Mouse (Mus musculus) small intestine, adult 2 months (tissue): ENCODE measurements around the gene Hcar2. TPM values are rescaled to one million over a fixed set of nuclear protein-coding genes. Genes with fewer than 3 reads are reported as not detected.

Experiments
- H3K27ac ChIP-seq: fragments of 200-500 bp; 2 replicates; pipeline ENCODE4 v1.5.1; 2012; ENCODE audit warnings: low read depth, low read length, control low read depth, inconsistent platforms; ENCODE audit not compliant: insufficient read depth
- H3K27me3 ChIP-seq: fragments of 200-500 bp; 2 replicates; pipeline ENCODE4 v1.6.1; 2012; ENCODE audit warnings: mild to moderate bottlenecking, moderate library complexity, low read length, inconsistent platforms; ENCODE audit not compliant: control insufficient read depth, insufficient read depth
- H3K36me3 ChIP-seq: fragments of 200-500 bp; 2 replicates; pipeline ENCODE4 v1.6.1; 2012; ENCODE audit warnings: mild to moderate bottlenecking, low read length, control low read depth, inconsistent platforms; ENCODE audit not compliant: control insufficient read depth, insufficient read depth
- H3K4me1 ChIP-seq: fragments of 200-500 bp; 2 replicates; pipeline ENCODE4 v1.6.1; 2012; ENCODE audit warnings: low read length, inconsistent platforms, mixed read lengths; ENCODE audit not compliant: control insufficient read depth, insufficient read depth, insufficient read length
- H3K4me3 ChIP-seq: fragments of 200-500 bp; 2 replicates; pipeline ENCODE4 v1.5.1; 2012; ENCODE audit warnings: low read depth, mild to moderate bottlenecking, control low read depth, inconsistent platforms, low read length, moderate library complexity
- CTCF ChIP-seq: fragments of 200-500 bp; IDR thresholded peaks from 2 replicates; pipeline ENCODE4 v1.5.1; 2012; ENCODE audit warnings: low read depth, mild to moderate bottlenecking, control low read depth, inconsistent platforms, low read length, moderate library complexity, mixed read lengths; ENCODE audit not compliant: insufficient replicate concordance, insufficient read length; ENCODE audit errors: extremely low read depth
- POLR2A ChIP-seq: fragments of 200-500 bp; IDR thresholded peaks from 2 replicates; pipeline ENCODE4 v1.6.1; 2012; ENCODE audit warnings: low read depth, mild to moderate bottlenecking, control low read depth, inconsistent platforms, low read length, moderate library complexity
- WGBS: fragments of 180-500 bp; shearing (Covaris S2); methylation state at CpG from one replicate; pipeline ENCODE4 v1.1.7; 2018; 5-methylcytosine and 5-hydroxymethylcytosine counted together
- polyA plus RNA-seq: library from polyadenylated mRNA; depleted of rRNA; stranded (reverse); fragments of >200 nt; gene quantifications from 2 replicates; pipeline ENCODE4 v1.2.3, GENCODE M21; 2012

The Hcar2 gene
- polyA plus RNA-seq, 1 experiment: 0.30 TPM

- Histone ChIP-seq H3K4me3 (peak overlapping the region; percentile 35), H3K36me3 (no peaks in the 10 kb centered on the region), H3K27me3 (no peaks in the 10 kb centered on the region), H3K27ac (peak overlapping the region; percentile 82), H3K4me1 (peaks cover 3% of the 10 kb centered on the region; the same call in 1 of the 2 replicates)
- 17% methylated on average over 15 of the region's 15 CpGs for WGBS
- TF ChIP-seq POLR2A (no peak), CTCF (no peak)
Observed at GRCm38 (mm10) chr5:123862374-123863350, 2.6 kb downstream of the Hcar2 start.

- TF ChIP-seq POLR2A (no peak), CTCF (no peak)
- Histone ChIP-seq H3K36me3 (no peaks in the 10 kb centered on the region), H3K4me1 (peaks cover 3% of the 10 kb centered on the region; the same call in 1 of the 2 replicates), H3K4me3 (no peak overlapping the region), H3K27me3 (no peaks in the 10 kb centered on the region), H3K27ac (no peak overlapping the region)
- 61% methylated on average over 11 of the region's 11 CpGs for WGBS
Observed at GRCm38 (mm10) chr5:123858798-123859197, 6.5 kb downstream of the Hcar2 start.

- H3K4me3 ChIP-seq: no peak overlapping the region
- H3K27ac ChIP-seq: no peak overlapping the region
- no peaks in the 10 kb centered on the region; the same call in 1 of the 2 replicates for H3K4me1 ChIP-seq
- H3K36me3 ChIP-seq: no peaks in the 10 kb centered on the region
- TF ChIP-seq POLR2A: no peak
- no peak for TF ChIP-seq CTCF
- 22% methylated on average over 9 of the region's 9 CpGs for WGBS
- H3K27me3 ChIP-seq: no peaks in the 10 kb centered on the region
Observed at GRCm38 (mm10) chr5:123854511-123854910, 10.8 kb downstream of the Hcar2 start.

GRCm38 (mm10) chr5:123853877-123854504 is 11.3 kb downstream of the Hcar2 start:
- no peak overlapping the region for H3K27ac ChIP-seq
- no peaks in the 10 kb centered on the region; the same call in 1 of the 2 replicates for H3K4me1 ChIP-seq
- TF ChIP-seq POLR2A (no peak), CTCF (no peak)
- H3K36me3 ChIP-seq: no peaks in the 10 kb centered on the region
- WGBS: 36% methylated on average over 11 of the region's 11 CpGs
- no peak overlapping the region for H3K4me3 ChIP-seq
- H3K27me3 ChIP-seq: no peaks in the 10 kb centered on the region

- no peak overlapping the region for H3K27ac ChIP-seq
- H3K27me3 ChIP-seq: no peaks in the 10 kb centered on the region
- H3K4me3 ChIP-seq: no peak overlapping the region
- TF ChIP-seq CTCF: no peak
- no peak for TF ChIP-seq POLR2A
- H3K36me3 ChIP-seq: no peaks in the 10 kb centered on the region
- no peaks in the 10 kb centered on the region; the same call in 1 of the 2 replicates for H3K4me1 ChIP-seq
- WGBS: 61% methylated on average over 2 of the region's 2 CpGs
Observed at GRCm38 (mm10) chr5:123851398-123851797, 13.9 kb downstream of the Hcar2 start.

- H3K4me3 ChIP-seq: no peak overlapping the region
- 80% methylated on average over 14 of the region's 14 CpGs for WGBS
- TF ChIP-seq POLR2A (no peak), CTCF (no peak)
- no peaks in the 10 kb centered on the region for H3K27me3 ChIP-seq
- H3K27ac ChIP-seq: 0 out of 2 replicates have a peak overlapping the region, but pooled peaks have one; percentile 45
- no peaks in the 10 kb centered on the region for H3K4me1 ChIP-seq
- H3K36me3 ChIP-seq: no peaks in the 10 kb centered on the region
Observed at GRCm38 (mm10) chr5:123844316-123844715, 21.0 kb downstream of the Hcar2 start.

GRCm38 (mm10) chr5:123843816-123844215 is 21.5 kb downstream of the Hcar2 start:
- peak overlapping the region; percentile 45; the same call in 1 of the 2 replicates for H3K27ac ChIP-seq
- no peaks in the 10 kb centered on the region for H3K4me1 ChIP-seq
- TF ChIP-seq POLR2A (no peak), CTCF (no peak)
- 71% methylated on average over 4 of the region's 4 CpGs for WGBS
- no peaks in the 10 kb centered on the region for H3K27me3 ChIP-seq
- H3K36me3 ChIP-seq: no peaks in the 10 kb centered on the region
- H3K4me3 ChIP-seq: no peak overlapping the region
